Mouse (Mus musculus) forebrain, embryonic 14.5 days (tissue): ENCODE measurements around the gene Glra4. TPM values are rescaled to one million over a fixed set of nuclear protein-coding genes. Genes with fewer than 3 reads are reported as not detected.

Experiments used
- ATAC-seq: fragments of 200-750 bp; cut with Nextera tagmentation; 2 replicates; pipeline ENCODE4 v1.8.0; 2017; ENCODE audit warnings: mild to moderate bottlenecking, moderate library complexity
- DNase-seq: peaks from one replicate; pipeline ENCODE4 v3.0.0-alpha.2; 2015; ENCODE audit warnings: low spot score
- H3K27ac ChIP-seq: fragments of 300-500 bp; sonication (generic); 2 replicates; pipeline ENCODE4 v1.5.1; 2014; ENCODE audit warnings: low read depth, mild to moderate bottlenecking, control low read depth, low read length, moderate library complexity
- H3K27me3 ChIP-seq: fragments of 300-500 bp; sonication (generic); replicated peaks from 2 replicates; pipeline ENCODE4 v1.6.1; 2014; ENCODE audit warnings: low read length, control low read depth, mixed read lengths; ENCODE audit not compliant: control insufficient read depth, insufficient read depth
- H3K36me3 ChIP-seq: fragments of 300-500 bp; sonication (generic); 2 replicates; pipeline ENCODE4 v1.6.1; 2014; ENCODE audit warnings: low read length, control low read depth; ENCODE audit not compliant: control insufficient read depth, insufficient read depth
- H3K4me1 ChIP-seq: fragments of 300-500 bp; sonication (generic); 2 replicates; pipeline ENCODE4 v1.6.1; 2014; ENCODE audit warnings: antibody characterized with exemption, low read length, control low read depth; ENCODE audit not compliant: control insufficient read depth, insufficient read depth
- H3K4me2 ChIP-seq: fragments of 300-500 bp; sonication (generic); 2 replicates; pipeline ENCODE4 v1.6.1; 2014; ENCODE audit warnings: mild to moderate bottlenecking, control low read depth, low read length
- H3K4me3 ChIP-seq: fragments of 300-500 bp; sonication (generic); 2 replicates; pipeline ENCODE4 v1.5.1; 2014; ENCODE audit warnings: low read depth, low read length, control low read depth
- H3K9ac ChIP-seq: fragments of 300-500 bp; sonication (generic); 2 replicates; pipeline ENCODE4 v1.6.1; 2014; ENCODE audit warnings: mild to moderate bottlenecking, low read length, control low read depth, moderate library complexity
- H3K9me3 ChIP-seq: fragments of 300-500 bp; sonication (generic); replicated peaks from 2 replicates; pipeline ENCODE4 v1.6.1; 2016; ENCODE audit warnings: low read length, control low read depth, mixed read lengths; ENCODE audit not compliant: control insufficient read depth
- WGBS: fragments of 180-500 bp; shearing (Covaris S2); extraction: QIAGEN DNeasy Blood & Tissue Kit; methylation state at CpG from one replicate; pipeline ENCODE4 v1.1.7; 2014; 5-methylcytosine and 5-hydroxymethylcytosine counted together
- polyA plus RNA-seq: library from polyadenylated mRNA; unstranded; fragments of >200 nt; fragmentation: Nextera tagmentation; extraction: Ambion mirVana; gene quantifications from 2 replicates; pipeline ENCODE4 v1.2.1, GENCODE M21; 2014

Glra4 gene
- polyA plus RNA-seq, 1 experiment from 2014 or later: not detected

DNA sequence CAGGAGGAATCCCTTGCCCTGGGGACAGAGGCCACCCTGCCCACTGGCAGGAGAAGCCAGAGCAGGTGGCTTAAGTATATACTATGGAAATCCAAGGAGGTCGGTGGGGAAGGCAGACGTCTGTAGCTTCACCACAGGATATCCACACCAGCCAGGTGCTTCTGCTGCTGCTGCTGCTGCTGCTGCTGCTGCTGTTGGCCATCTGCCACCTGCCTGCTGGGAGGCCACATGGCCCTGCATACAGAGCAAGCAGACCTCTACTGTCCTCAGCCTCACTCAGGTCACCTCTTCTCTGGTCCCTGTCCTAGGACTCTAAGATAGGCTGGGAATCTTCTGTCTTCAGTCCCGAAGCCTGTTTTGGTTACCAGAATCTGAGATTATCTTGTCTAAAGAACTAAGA lies 1.9 kb downstream of the Glra4 start:
- no peak for DNase-seq
- H3K4me3 ChIP-seq: no peak overlapping the region
- H3K9ac ChIP-seq: no peak overlapping the region
- no peak overlapping the region for H3K4me2 ChIP-seq
- ATAC-seq: no peak
- WGBS: 77% methylated on average over 3 of the region's 3 CpGs
- no peak overlapping the region for H3K27ac ChIP-seq
- H3K36me3 ChIP-seq: no peaks in the 10 kb centered on the region
- no peaks in the 10 kb centered on the region for H3K9me3 ChIP-seq
- H3K4me1 ChIP-seq: no peaks in the 10 kb centered on the region
- H3K27me3 ChIP-seq: no peaks in the 10 kb centered on the region

DNA sequence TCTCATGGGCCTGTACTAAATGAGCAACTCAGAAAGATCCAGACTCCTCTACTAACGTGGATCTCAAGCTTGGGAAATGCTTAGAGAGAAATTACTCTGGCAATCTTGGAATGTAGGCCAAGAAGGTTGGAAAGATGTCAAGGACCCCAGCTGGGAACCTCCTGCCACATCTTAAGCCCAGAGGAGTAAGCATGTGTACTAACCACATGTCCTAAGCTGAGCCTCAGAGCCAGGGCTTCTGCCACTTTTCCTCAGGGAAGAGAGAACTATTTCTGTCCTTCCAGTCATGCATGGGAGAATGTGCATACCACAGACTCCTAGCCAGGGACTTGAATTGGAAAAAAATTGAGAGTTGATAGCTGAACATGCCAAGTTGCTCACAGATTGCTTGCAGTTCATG lies 6.9 kb downstream of the Glra4 start:
- 64% methylated on average over 1 of the region's 1 CpGs for WGBS
- DNase-seq: no peak
- no peak overlapping the region for H3K4me3 ChIP-seq

DNA sequence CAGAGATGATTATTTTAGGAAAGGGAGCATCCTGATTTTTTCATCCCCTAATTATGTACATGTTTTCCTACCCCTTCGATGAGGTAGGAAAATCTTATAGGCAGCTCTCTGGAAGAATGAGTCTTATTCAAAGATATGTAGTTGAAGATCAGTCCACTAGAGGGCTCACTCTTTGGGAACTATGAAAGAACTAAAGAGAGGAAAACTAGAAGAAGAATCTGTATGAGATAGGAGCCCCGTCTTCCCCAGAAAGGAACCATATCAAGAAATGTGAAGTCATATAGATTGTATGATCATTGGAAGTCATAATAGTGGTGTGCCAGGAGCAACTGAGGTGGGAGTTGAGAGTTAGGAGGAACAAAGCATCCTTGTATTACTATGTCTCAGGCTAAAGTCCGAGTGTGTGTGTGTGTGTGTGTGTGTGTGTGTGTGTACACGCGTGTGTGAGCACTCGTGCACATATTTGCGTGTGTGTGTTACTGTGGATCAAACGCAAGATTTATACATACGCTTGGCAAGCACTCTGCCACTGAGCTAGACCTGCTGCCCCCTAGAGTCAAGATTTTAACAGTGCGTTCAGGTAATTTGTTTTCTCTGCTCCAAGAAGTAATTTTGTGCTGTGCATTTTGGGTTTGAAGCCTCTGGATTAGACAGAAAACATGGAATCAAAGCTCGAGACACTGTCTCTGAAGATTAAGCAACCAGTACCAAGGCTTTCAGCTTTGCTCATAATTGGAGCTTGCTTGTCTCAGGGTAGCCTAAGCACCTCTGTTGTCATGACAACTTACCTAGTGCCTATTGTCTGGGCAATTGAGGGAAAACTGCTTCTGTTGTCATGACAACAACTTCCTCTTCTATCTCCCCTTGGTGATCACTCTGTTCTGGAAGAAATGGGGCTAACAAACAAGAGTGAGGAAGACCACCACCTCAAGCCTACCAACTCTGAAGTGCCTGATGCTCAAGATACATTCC lies 18.6 kb downstream of the Glra4 start:
- Histone ChIP-seq H3K27me3 (no peaks in the 10 kb centered on the region), H3K9ac (no peak overlapping the region), H3K36me3 (0 out of 2 replicates have a peak, but pooled peaks cover 3% of the 10 kb centered on the region), H3K9me3 (no peaks in the 10 kb centered on the region), H3K4me3 (no peak overlapping the region), H3K4me2 (no peak overlapping the region), H3K27ac (no peak overlapping the region; the same call in 1 of the 2 replicates), H3K4me1 (no peaks in the 10 kb centered on the region)
- 72% methylated on average over 11 of the region's 11 CpGs for WGBS
- peak; percentile 74; the same call in 1 of the 2 replicates for ATAC-seq
- DNase-seq: peak; percentile 74

More for the DNA sequence above, 6.9 kb downstream of the Glra4 start:
- H3K9ac ChIP-seq: no peak overlapping the region
- no peaks in the 10 kb centered on the region for H3K36me3 ChIP-seq
- no peaks in the 10 kb centered on the region for H3K4me1 ChIP-seq
- H3K27me3 ChIP-seq: no peaks in the 10 kb centered on the region
- ATAC-seq: no peak
- no peaks in the 10 kb centered on the region for H3K9me3 ChIP-seq
- no peak overlapping the region for H3K27ac ChIP-seq
- no peak overlapping the region for H3K4me2 ChIP-seq

DNA sequence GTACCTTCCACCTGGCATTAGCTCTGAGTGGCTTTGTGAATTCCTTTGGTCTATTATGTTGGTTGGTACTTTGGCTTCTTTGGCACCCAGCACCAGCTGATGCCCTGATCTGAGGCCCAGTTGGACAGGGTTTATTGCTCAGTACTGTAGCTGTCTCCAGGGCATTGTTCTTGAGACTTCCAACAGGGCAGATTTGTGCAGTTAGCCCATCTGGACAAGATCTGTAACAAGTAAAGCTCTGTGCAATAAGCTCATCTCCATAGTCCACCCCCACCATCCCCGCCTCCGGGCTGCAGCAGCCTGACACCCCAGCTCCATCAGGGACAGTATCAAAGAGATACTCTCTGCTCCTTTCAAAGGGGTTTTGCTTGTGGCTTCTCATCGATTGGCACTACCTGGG lies 24.5 kb downstream of the Glra4 start:
- H3K36me3 ChIP-seq: 0 out of 2 replicates have a peak, but pooled peaks cover 3% of the 10 kb centered on the region
- DNase-seq: no peak
- H3K4me3 ChIP-seq: no peak overlapping the region
- ATAC-seq: no peak
- no peaks in the 10 kb centered on the region for H3K4me1 ChIP-seq
- H3K27ac ChIP-seq: no peak overlapping the region
- 89% methylated on average over 3 of the region's 3 CpGs for WGBS
- no peak overlapping the region for H3K9ac ChIP-seq
- H3K4me2 ChIP-seq: no peak overlapping the region
- H3K9me3 ChIP-seq: no peaks in the 10 kb centered on the region
- no peaks in the 10 kb centered on the region for H3K27me3 ChIP-seq

DNA sequence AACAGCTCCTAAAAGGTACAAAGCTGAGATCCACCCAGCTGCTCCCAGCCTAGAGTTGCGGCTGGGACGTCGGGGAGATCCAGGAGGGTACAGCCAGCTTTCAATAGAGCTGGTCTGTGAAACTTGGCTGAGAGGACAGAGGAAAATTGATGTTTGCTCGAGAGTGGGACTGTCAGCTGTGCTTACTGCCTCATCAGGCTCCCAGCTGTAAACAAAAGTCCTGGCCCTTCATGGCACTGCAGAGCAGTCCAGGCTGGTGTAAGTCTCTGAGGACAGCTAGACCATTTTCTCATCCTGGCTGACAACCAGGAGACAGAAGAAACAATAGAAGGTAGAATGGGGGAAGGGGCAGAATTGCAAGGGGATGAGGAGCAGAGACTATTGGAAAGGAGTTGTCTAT lies 30.6 kb downstream of the Glra4 start:
- H3K9me3 ChIP-seq: no peaks in the 10 kb centered on the region
- no peak overlapping the region for H3K4me2 ChIP-seq
- no peaks in the 10 kb centered on the region for H3K36me3 ChIP-seq
- ATAC-seq: no peak
- no peak overlapping the region for H3K9ac ChIP-seq
- 82% methylated on average over 4 of the region's 4 CpGs for WGBS
- DNase-seq: no peak
- H3K27ac ChIP-seq: no peak overlapping the region
- H3K4me1 ChIP-seq: no peaks in the 10 kb centered on the region
- no peaks in the 10 kb centered on the region for H3K27me3 ChIP-seq
- H3K4me3 ChIP-seq: no peak overlapping the region

DNA sequence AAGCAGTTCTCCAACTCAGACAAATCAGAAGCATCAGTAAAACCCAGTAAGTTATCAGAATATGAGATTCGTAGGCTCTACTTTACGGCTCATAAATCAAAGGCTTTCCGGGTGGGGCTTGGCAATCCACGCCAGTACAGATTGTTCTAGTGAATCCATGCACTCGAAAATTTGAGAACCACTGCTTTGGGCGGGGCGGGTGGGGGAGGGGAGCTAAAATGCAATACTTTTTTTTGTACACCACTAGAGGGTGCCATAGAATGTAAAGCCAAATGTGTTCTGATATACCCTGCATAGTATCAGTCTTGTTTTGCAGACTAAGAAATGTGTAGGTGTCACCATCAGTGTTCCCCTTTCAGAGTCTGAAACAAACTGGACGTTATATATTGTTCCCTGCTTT lies 35.3 kb downstream of the Glra4 start:
- H3K9me3 ChIP-seq: no peaks in the 10 kb centered on the region
- H3K4me1 ChIP-seq: no peaks in the 10 kb centered on the region
- H3K27ac ChIP-seq: no peak overlapping the region
- H3K27me3 ChIP-seq: no peaks in the 10 kb centered on the region
- H3K4me3 ChIP-seq: no peak overlapping the region
- ATAC-seq: no peak
- no peaks in the 10 kb centered on the region for H3K36me3 ChIP-seq
- DNase-seq: peak; percentile 19
- H3K9ac ChIP-seq: no peak overlapping the region
- WGBS: 76% methylated on average over 8 of the region's 8 CpGs
- no peak overlapping the region for H3K4me2 ChIP-seq

DNA sequence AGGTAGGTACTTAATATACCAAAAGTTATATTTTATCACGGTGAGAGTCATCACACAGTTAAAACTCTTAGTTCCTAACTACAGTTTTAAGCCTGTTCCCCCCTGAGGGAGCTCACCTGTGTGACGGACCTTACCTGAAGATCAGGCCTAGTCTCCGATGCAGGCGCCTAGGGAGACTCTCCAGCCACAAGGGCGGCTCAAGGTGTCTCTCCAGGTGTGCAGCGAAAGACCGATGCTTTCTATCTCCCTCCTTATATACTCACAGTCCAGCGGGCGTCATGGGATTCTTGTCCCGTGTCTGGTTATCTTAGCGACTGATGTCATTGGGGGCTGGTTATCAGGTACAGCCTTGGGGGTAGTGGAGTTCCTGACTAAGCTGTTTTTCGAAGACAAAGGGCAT lies 36.5 kb downstream of the Glra4 start, which contains the start of gene Morf4l2:
Gene Morf4l2, minus strand, starts transcription at position 232 of the 400 bp plus-strand sequence.
- Histone ChIP-seq H3K27me3 (no peaks in the 10 kb centered on the region), H3K9me3 (no peaks in the 10 kb centered on the region), H3K36me3 (0 out of 2 replicates have a peak, but pooled peaks cover 3% of the 10 kb centered on the region), H3K4me1 (peaks cover 6% of the 10 kb centered on the region; the same call in 1 of the 2 replicates), H3K4me2 (peak within 1 kb of the TSS; percentile 56), H3K4me3 (peak within 1 kb of the TSS; percentile 52), H3K27ac (peak within 1 kb of the TSS; percentile 86; the same call in 1 of the 2 replicates), H3K9ac (peak within 1 kb of the TSS; percentile 52)
- 92% methylated on average over 12 of the region's 12 CpGs for WGBS
- ATAC-seq (no peak), DNase-seq (no peak)

DNA sequence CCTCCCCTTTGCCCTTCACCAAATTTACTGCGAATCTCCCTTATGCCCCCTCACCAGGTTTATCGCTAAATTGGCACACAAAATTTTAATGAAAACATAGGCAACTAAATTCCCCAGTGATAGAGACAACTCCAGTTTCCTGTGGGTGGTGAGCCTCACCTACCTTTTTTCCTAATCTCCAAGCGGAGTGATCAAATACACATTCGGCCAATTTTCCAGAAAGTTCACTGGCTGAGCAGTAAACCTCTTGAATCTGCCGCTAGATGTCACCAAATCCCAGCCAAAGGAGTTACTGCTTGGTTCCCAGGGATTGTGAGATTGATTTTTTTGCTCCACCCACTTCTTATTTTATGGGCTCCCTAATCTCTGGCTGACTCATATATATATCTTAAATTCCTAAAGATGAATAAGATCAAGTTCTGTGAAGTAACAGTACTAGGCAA lies 37.3 kb downstream of the Glra4 start:
- Histone ChIP-seq H3K4me1 (peaks cover 7% of the 10 kb centered on the region; the same call in 1 of the 2 replicates), H3K4me3 (peak overlapping the region; percentile 52), H3K9ac (peak overlapping the region; percentile 52), H3K27me3 (no peaks in the 10 kb centered on the region), H3K4me2 (peak overlapping the region; percentile 56), H3K9me3 (no peaks in the 10 kb centered on the region), H3K36me3 (0 out of 2 replicates have a peak, but pooled peaks cover 3% of the 10 kb centered on the region), H3K27ac (peak overlapping the region; percentile 86; the same call in 1 of the 2 replicates)
- 42% methylated on average over 5 of the region's 5 CpGs for WGBS
- ATAC-seq: no peak
- DNase-seq: peak; percentile 86
